Mouse (Mus musculus) hindbrain, embryonic 14.5 days (tissue): ENCODE results near the gene Gpr153. TPM values are rescaled to one million over a fixed set of nuclear protein-coding genes. Genes with fewer than 3 reads are reported as not detected.

Experiments used
- ATAC-seq: fragments of 200-750 bp; cut with Nextera tagmentation; 2 replicates; pipeline ENCODE4 v1.8.0; 2017; ENCODE audit warnings: moderate number of reproducible peaks, mild to moderate bottlenecking, moderate TSS enrichment, moderate library complexity; ENCODE audit not compliant: low FRiP score
- DNase-seq: peaks from one replicate; pipeline ENCODE4 v3.0.0-alpha.2; 2015; ENCODE audit warnings: low spot score
- H3K27ac ChIP-seq: fragments of 300-500 bp; sonication (generic); 2 replicates; pipeline ENCODE4 v1.5.1; 2014; ENCODE audit warnings: mild to moderate bottlenecking, moderate library complexity
- H3K27me3 ChIP-seq: fragments of 300-500 bp; sonication (generic); 2 replicates; pipeline ENCODE4 v1.6.1; 2014; ENCODE audit warnings: mild to moderate bottlenecking, low read length, mixed read lengths; ENCODE audit not compliant: control insufficient read depth, insufficient read depth
- H3K36me3 ChIP-seq: fragments of 300-500 bp; sonication (generic); replicated peaks from 2 replicates; pipeline ENCODE4 v1.6.1; 2014; ENCODE audit not compliant: control insufficient read depth, insufficient read depth
- H3K4me1 ChIP-seq: fragments of 300-500 bp; sonication (generic); replicated peaks from 2 replicates; pipeline ENCODE4 v1.6.1; 2014; ENCODE audit warnings: antibody characterized with exemption, low read length, mixed read lengths; ENCODE audit not compliant: control insufficient read depth, insufficient read depth
- H3K4me2 ChIP-seq: fragments of 300-500 bp; sonication (generic); replicated peaks from 2 replicates; pipeline ENCODE4 v1.6.1; 2014; ENCODE audit warnings: mild to moderate bottlenecking, moderate library complexity
- H3K4me3 ChIP-seq: fragments of 300-500 bp; sonication (generic); replicated peaks from 2 replicates; pipeline ENCODE4 v1.5.1; 2014; ENCODE audit warnings: mild to moderate bottlenecking, low read length
- H3K9ac ChIP-seq: fragments of 300-500 bp; sonication (generic); 2 replicates; pipeline ENCODE4 v1.6.1; 2014
- H3K9me3 ChIP-seq: fragments of 300-500 bp; sonication (generic); 2 replicates; pipeline ENCODE4 v1.6.1; 2016; ENCODE audit warnings: low read length; ENCODE audit not compliant: control insufficient read depth
- WGBS: fragments of 180-500 bp; shearing (Covaris S2); extraction: QIAGEN DNeasy Blood & Tissue Kit; methylation state at CpG from one replicate; pipeline ENCODE4 v1.1.7; 2014; 5-methylcytosine and 5-hydroxymethylcytosine counted together
- polyA plus RNA-seq: library from polyadenylated mRNA; unstranded; fragments of >200 nt; fragmentation: Nextera tagmentation; extraction: Ambion mirVana; gene quantifications from 2 replicates; pipeline ENCODE4 v1.2.1, GENCODE M21; 2014

Gene Gpr153
- polyA plus RNA-seq, 1 experiment from 2014 or later: 23.1 TPM

GRCm38 (mm10) chr4:152244545-152245522, 29.2 kb upstream of the Gpr153 start:
- Histone ChIP-seq H3K9ac (peak overlapping the region; percentile 28; the same call in 1 of the 2 replicates), H3K4me3 (no peak overlapping the region), H3K27me3 (no peaks in the 10 kb centered on the region), H3K4me2 (no peak overlapping the region), H3K4me1 (peaks cover 10% of the 10 kb centered on the region), H3K9me3 (no peaks in the 10 kb centered on the region), H3K36me3 (peaks cover 7% of the 10 kb centered on the region; the same call in 1 of the 2 replicates), H3K27ac (no peak overlapping the region)
- DNase-seq (no peak), ATAC-seq (no peak)
- 91% methylated on average over 11 of the region's 11 CpGs for WGBS

DNA sequence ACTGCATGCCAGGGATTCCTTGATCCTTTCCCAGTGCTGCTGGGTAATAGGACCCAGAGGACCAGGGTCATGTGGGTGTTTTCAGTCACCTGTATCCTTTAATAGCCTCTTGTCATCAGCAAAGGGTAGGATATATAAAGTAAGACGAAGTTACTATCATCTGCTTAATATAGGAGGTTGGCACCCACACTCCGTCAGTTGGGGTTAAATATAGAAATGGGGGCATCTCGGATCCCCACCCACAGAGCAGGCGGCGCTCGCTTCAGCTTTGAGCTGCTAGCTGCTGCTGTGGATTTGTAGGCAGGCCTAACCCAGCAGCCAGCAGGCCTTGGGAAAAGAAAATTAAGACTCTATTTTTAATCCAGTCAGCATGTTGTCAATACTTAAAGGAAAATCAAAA, 28.0 kb upstream of the Gpr153 start:
- Histone ChIP-seq H3K27ac (0 out of 2 replicates have a peak overlapping the region, but pooled peaks have one; percentile 11), H3K4me3 (no peak overlapping the region), H3K9me3 (no peaks in the 10 kb centered on the region), H3K4me2 (no peak overlapping the region), H3K4me1 (peaks cover 10% of the 10 kb centered on the region), H3K9ac (no peak overlapping the region), H3K27me3 (no peaks in the 10 kb centered on the region), H3K36me3 (peaks cover under 1% of the 10 kb centered on the region; the same call in 1 of the 2 replicates)
- 78% methylated on average over 6 of the region's 6 CpGs for WGBS
- ATAC-seq (no peak), DNase-seq (no peak)

DNA sequence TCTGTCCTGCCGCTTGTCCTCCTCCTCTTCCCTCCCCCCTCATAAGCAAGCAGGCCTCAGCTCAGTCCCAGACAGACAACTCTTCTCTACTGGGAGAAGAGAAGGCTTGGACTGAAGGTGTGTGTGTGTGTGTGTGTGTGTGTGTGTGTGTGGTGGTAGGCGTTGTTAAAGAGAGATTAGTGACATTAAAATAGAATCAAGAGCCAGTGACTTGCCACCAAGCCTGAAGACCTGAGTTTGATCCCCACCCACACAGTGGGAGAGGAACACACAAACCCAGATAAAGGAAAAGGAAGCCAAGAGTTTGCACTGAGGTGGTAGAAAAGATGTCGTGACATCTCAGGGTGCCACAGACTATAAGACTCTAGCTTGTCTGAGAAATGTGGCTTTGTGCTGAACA, 26.8 kb upstream of the Gpr153 start:
- WGBS: 76% methylated on average over 3 of the region's 3 CpGs
- no peaks in the 10 kb centered on the region; the same call in 1 of the 2 replicates for H3K36me3 ChIP-seq
- no peak overlapping the region for H3K4me3 ChIP-seq
- H3K9me3 ChIP-seq: no peaks in the 10 kb centered on the region
- no peaks in the 10 kb centered on the region for H3K27me3 ChIP-seq
- no peak overlapping the region for H3K4me2 ChIP-seq
- DNase-seq (no peak), ATAC-seq (no peak)
- peaks cover 10% of the 10 kb centered on the region for H3K4me1 ChIP-seq
- 0 out of 2 replicates have a peak overlapping the region, but pooled peaks have one; percentile 20 for H3K27ac ChIP-seq
- H3K9ac ChIP-seq: no peak overlapping the region

DNA sequence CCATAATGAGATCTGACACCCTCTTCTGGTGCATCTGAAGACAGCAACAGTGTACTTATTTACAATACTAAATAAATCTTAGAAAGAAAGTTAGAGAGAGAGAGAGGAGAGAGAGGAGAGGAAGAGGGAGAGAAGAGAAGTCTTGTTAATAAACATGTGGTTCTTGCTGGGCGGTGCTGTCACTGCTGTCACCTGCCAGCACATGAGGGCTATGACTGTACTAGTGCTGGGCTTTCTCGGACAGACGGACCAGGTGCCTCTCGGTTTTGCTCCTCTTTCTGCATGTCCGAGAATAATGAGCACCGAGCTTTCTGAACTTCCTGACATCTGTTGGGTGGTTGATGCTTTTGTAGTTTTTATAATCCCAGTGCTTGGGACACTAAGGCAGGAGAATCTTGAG, 23.4 kb upstream of the Gpr153 start:
- WGBS: 93% methylated on average over 6 of the region's 6 CpGs
- no peak for DNase-seq
- H3K36me3 ChIP-seq: peaks cover 16% of the 10 kb centered on the region
- no peak overlapping the region for H3K4me2 ChIP-seq
- no peaks in the 10 kb centered on the region for H3K9me3 ChIP-seq
- H3K27ac ChIP-seq: no peak overlapping the region
- H3K27me3 ChIP-seq: no peaks in the 10 kb centered on the region
- ATAC-seq: no peak
- no peak overlapping the region for H3K9ac ChIP-seq
- no peak overlapping the region for H3K4me3 ChIP-seq
- peaks cover 10% of the 10 kb centered on the region for H3K4me1 ChIP-seq

DNA sequence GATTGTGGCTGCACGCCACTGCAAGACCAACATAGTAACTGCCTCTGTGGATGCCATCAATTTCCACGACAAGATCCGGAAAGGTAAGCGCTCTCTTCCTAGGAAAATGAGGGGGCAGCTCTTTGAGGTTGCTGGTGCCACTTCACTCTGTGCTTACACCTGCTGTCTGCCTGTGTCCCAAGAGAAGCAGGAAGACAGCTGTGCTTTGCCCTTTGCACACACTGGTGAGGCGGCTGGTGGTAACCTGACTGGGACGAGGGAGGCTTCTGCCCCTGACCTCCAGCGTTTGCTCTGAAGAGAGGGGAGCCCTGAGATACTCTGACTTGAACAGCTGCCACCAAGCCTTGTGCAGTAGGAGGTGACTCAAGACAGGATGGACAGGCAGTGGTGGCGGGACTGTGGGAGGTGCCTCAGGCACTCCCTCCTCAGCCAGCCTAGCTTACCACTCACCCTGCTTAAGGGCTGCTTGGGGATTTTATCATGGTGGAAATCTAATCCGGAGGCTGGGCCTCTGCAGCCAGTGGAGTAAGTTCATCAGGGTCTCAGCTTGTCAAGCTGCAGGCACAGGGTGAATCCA, 20.8 kb upstream of the Gpr153 start:
- no peak for DNase-seq
- no peak overlapping the region for H3K4me3 ChIP-seq
- no peaks in the 10 kb centered on the region for H3K9me3 ChIP-seq
- H3K4me2 ChIP-seq: no peak overlapping the region
- H3K27me3 ChIP-seq: no peaks in the 10 kb centered on the region
- H3K4me1 ChIP-seq: no peaks in the 10 kb centered on the region
- no peak for ATAC-seq
- peaks cover 16% of the 10 kb centered on the region for H3K36me3 ChIP-seq
- 76% methylated on average over 9 of the region's 9 CpGs for WGBS
- no peak overlapping the region for H3K9ac ChIP-seq
- H3K27ac ChIP-seq: no peak overlapping the region

DNA sequence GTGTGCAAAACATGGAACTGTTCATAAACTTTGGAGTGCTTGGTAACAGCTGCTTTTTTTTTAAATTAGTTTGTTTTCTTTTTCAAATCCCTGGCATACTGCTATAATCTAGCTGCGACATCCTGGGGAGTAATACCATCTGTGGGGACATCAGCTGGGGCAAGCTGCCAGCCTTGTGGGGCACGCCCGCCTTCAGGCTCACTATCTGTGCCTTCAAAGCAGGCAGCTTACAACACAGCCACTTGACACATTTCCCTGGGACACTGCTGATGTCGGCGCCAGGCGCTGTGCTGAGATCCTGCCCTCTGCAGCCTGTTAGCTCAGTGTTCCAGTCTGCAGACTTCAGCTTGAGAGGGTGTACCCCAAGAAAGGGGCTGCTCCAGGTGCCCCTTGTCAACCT, 17.0 kb upstream of the Gpr153 start:
- peaks cover 19% of the 10 kb centered on the region for H3K36me3 ChIP-seq
- DNase-seq (no peak), ATAC-seq (no peak)
- no peaks in the 10 kb centered on the region for H3K4me1 ChIP-seq
- H3K27me3 ChIP-seq: no peaks in the 10 kb centered on the region
- 58% methylated on average over 6 of the region's 6 CpGs for WGBS
- H3K4me2 ChIP-seq: no peak overlapping the region
- no peak overlapping the region for H3K4me3 ChIP-seq
- H3K9me3 ChIP-seq: no peaks in the 10 kb centered on the region
- no peak overlapping the region for H3K27ac ChIP-seq
- no peak overlapping the region for H3K9ac ChIP-seq

- Histone ChIP-seq H3K4me3 (no peak overlapping the region), H3K9me3 (no peaks in the 10 kb centered on the region), H3K9ac (no peak overlapping the region), H3K4me1 (no peaks in the 10 kb centered on the region), H3K4me2 (no peak overlapping the region), H3K36me3 (0 out of 2 replicates have a peak, but pooled peaks cover 3% of the 10 kb centered on the region), H3K27me3 (no peaks in the 10 kb centered on the region), H3K27ac (no peak overlapping the region)
- 87% methylated on average over 8 of the region's 8 CpGs for WGBS
- DNase-seq: no peak
- no peak for ATAC-seq
These were observed 13.6 kb upstream of the Gpr153 start for GRCm38 (mm10) chr4:152260451-152260850.

DNA sequence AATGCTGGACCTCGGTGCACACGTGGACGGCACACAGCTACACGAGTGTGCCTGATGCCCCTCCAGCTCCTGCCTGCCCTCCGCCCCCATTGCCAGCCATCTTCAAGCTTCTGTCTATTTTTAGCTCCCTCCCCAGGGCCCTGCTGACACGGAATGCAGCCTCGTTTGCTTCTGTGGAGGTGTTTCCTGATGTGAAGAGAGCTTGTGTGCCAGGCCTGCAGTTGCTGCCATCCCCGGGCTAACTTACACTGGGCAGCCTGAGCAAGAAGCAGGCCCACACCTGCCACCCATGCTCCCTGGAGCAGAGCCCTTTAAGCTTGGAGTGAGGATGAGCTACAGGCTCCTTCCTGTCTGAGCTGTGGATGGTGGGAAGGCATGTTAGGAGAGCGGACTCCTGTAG, 11.8 kb upstream of the Gpr153 start:
- no peak overlapping the region for H3K27ac ChIP-seq
- no peak overlapping the region for H3K4me2 ChIP-seq
- H3K27me3 ChIP-seq: no peaks in the 10 kb centered on the region
- H3K9me3 ChIP-seq: no peaks in the 10 kb centered on the region
- H3K9ac ChIP-seq: no peak overlapping the region
- ATAC-seq: no peak
- 0 out of 2 replicates have a peak, but pooled peaks cover 3% of the 10 kb centered on the region for H3K36me3 ChIP-seq
- no peak for DNase-seq
- no peak overlapping the region for H3K4me3 ChIP-seq
- 64% methylated on average over 9 of the region's 9 CpGs for WGBS
- no peaks in the 10 kb centered on the region; the same call in 1 of the 2 replicates for H3K4me1 ChIP-seq

DNA sequence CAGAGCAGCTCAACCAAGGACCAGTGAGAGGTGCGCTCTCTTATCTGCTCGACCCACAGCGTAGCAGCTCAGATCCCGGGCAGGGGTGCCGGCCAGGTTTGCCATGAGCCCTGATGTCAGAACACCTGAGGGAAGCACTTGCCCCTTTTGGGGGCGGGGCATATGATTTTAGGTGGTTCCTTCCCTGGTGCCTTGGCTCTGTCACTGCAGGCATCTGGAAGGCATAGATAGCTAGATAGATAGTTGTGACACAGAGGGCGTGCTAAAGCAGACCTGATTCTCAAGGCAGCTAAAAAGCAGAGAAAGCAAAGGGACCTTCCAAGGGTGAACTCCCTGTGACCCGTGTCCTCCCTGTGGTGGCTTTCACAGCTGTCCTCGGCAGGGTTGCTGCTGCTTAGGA, 10.9 kb upstream of the Gpr153 start:
- no peak for DNase-seq
- Histone ChIP-seq H3K9me3 (no peaks in the 10 kb centered on the region), H3K4me1 (no peaks in the 10 kb centered on the region; the same call in 1 of the 2 replicates), H3K9ac (no peak overlapping the region), H3K4me2 (no peak overlapping the region), H3K36me3 (peaks cover 5% of the 10 kb centered on the region; the same call in 1 of the 2 replicates), H3K27me3 (no peaks in the 10 kb centered on the region), H3K27ac (no peak overlapping the region), H3K4me3 (no peak overlapping the region)
- ATAC-seq: no peak
- WGBS: 62% methylated on average over 9 of the region's 9 CpGs
